In genomic region chr7:24326273-24327135, GRCm38 (mm10) we compare ENCODE assay signal across 11 mouse cellular contexts. TPM values are rescaled to one million over a fixed set of nuclear protein-coding genes. Genes with fewer than 3 reads are reported as not detected.
A peak's percentile ranks its signal among the peaks of the same experiment; 100 is the strongest.
DNase-seq lines count a peak whose midpoint lies in the region; ATAC-seq lines count a peak whose summit lies in the region.
"Had no signal": no experiment of that assay in that cellular context is flagged by ENCODE, and none has a peak within 500 bp of the region (broad histone marks: within the 10 kb centered on the region; RNA-seq: fewer than 3 reads in every experiment).

No protein-coding gene starts in this region.

- H3K9ac ChIP-seq in kidney, embryonic 14.5 days (ENCODE audit: low read depth, low read length): peak overlapping the region; percentile 46; the same call in 1 of the 2 replicates
- peak overlapping the region; percentile 18; the same call in 1 of the 2 replicates for H3K9ac ChIP-seq in embryonic facial prominence, embryonic 15.5 days
- peak overlapping the region; percentile 58 for H3K9ac ChIP-seq in limb, embryonic 13.5 days
- H3K9ac ChIP-seq in midbrain, embryonic 16.5 days (ENCODE audit: low read depth, low read length): no peak overlapping the region

- 41% methylated on average over 20 of the region's 20 CpGs for WGBS in kidney, embryonic 14.5 days
- 45% methylated on average over 20 of the region's 20 CpGs for whole genome bisulfite sequencing in embryonic facial prominence, embryonic 15.5 days
- WGBS in limb, embryonic 13.5 days: 42% methylated on average over 20 of the region's 20 CpGs
- 34% methylated on average over 20 of the region's 20 CpGs for WGBS in midbrain, embryonic 16.5 days

- H3K27ac ChIP-seq in kidney, embryonic 14.5 days (ENCODE audit: low read depth, low read length): no peak overlapping the region
- peak overlapping the region; percentile 68 for H3K27ac ChIP-seq in embryonic facial prominence, embryonic 15.5 days (replicated peaks)
- H3K27ac ChIP-seq in limb, embryonic 13.5 days: peak overlapping the region; percentile 48; the same call in 1 of the 2 replicates
- peak overlapping the region; percentile 32; the same call in 1 of the 2 replicates for H3K27ac ChIP-seq in midbrain, embryonic 16.5 days (ENCODE audit: low read length)

- no peak for DNase-seq in kidney, postnatal 14 days
- DNase-seq in spleen, adult 18-20 months: no peak
- no peak for DNase-seq in gastrocnemius, postnatal 36 days
- DNase-seq: thymus, adult 18-20 months had no signal

- H3K27me3 ChIP-seq in kidney, embryonic 14.5 days (ENCODE audit: control insufficient read depth, insufficient read depth, low read length): no peaks in the 10 kb centered on the region
- no peaks in the 10 kb centered on the region for H3K27me3 ChIP-seq in embryonic facial prominence, embryonic 15.5 days
- no peaks in the 10 kb centered on the region for H3K27me3 ChIP-seq in limb, embryonic 13.5 days
- H3K27me3 ChIP-seq in midbrain, embryonic 16.5 days (ENCODE audit: control insufficient read depth, insufficient read depth, low read depth, low read length): no peaks in the 10 kb centered on the region

- H3K4me2 ChIP-seq in kidney, embryonic 14.5 days (replicated peaks; ENCODE audit: low read depth, low read length): peak overlapping the region; percentile 47
- H3K4me2 ChIP-seq in embryonic facial prominence, embryonic 15.5 days (replicated peaks): peak overlapping the region; percentile 55
- peak overlapping the region; percentile 64 for H3K4me2 ChIP-seq in limb, embryonic 13.5 days (replicated peaks)
- peak overlapping the region; percentile 55 for H3K4me2 ChIP-seq in midbrain, embryonic 16.5 days (ENCODE audit: low read length)

- no peaks in the 10 kb centered on the region for H3K4me1 ChIP-seq in kidney, embryonic 14.5 days (ENCODE audit: control insufficient read depth, insufficient read depth, low read length)
- 0 out of 2 replicates have a peak, but pooled peaks cover 5% of the 10 kb centered on the region for H3K4me1 ChIP-seq in embryonic facial prominence, embryonic 15.5 days
- peaks cover 15% of the 10 kb centered on the region; the same call in 1 of the 2 replicates for H3K4me1 ChIP-seq in limb, embryonic 13.5 days
- H3K4me1 ChIP-seq in midbrain, embryonic 16.5 days (ENCODE audit: control insufficient read depth, insufficient read depth, low read length): peaks cover 13% of the 10 kb centered on the region

- H3K9me3 ChIP-seq in kidney, embryonic 14.5 days (ENCODE audit: control insufficient read depth, low read length): peaks cover 11% of the 10 kb centered on the region
- H3K9me3 ChIP-seq in embryonic facial prominence, embryonic 15.5 days (replicated peaks): 0 out of 2 replicates have a peak, but pooled peaks cover 10% of the 10 kb centered on the region
- H3K9me3 ChIP-seq in limb, embryonic 13.5 days: peaks cover 11% of the 10 kb centered on the region; the same call in 1 of the 2 replicates
- peaks cover 6% of the 10 kb centered on the region; the same call in 1 of the 2 replicates for H3K9me3 ChIP-seq in midbrain, embryonic 16.5 days (replicated peaks; ENCODE audit: control insufficient read depth, low read length, poor library complexity, severe bottlenecking)

- intact Hi-C loops in gastrocnemius, postnatal 36 days (cut with DNase I): no loop called here

- H3K36me3 ChIP-seq in kidney, embryonic 14.5 days (ENCODE audit: control insufficient read depth, insufficient read depth, low read length): no peaks in the 10 kb centered on the region
- H3K36me3 ChIP-seq in embryonic facial prominence, embryonic 15.5 days: no peaks in the 10 kb centered on the region
- no peaks in the 10 kb centered on the region for H3K36me3 ChIP-seq in limb, embryonic 13.5 days
- no peaks in the 10 kb centered on the region for H3K36me3 ChIP-seq in midbrain, embryonic 16.5 days (ENCODE audit: control insufficient read depth, insufficient read depth, low read length)

- peak overlapping the region; percentile 30 for H3K4me3 ChIP-seq in kidney, embryonic 14.5 days (ENCODE audit: low read length)
- H3K4me3 ChIP-seq in embryonic facial prominence, embryonic 15.5 days (replicated peaks): peak overlapping the region; percentile 39
- peak overlapping the region; percentile 40 for H3K4me3 ChIP-seq in limb, embryonic 13.5 days
- peak overlapping the region; percentile 20 for H3K4me3 ChIP-seq in midbrain, embryonic 16.5 days (ENCODE audit: low read depth, low read length)

- no peak for ATAC-seq in kidney, embryonic 14.5 days (ENCODE audit: low FRiP score, low TSS enrichment)
- ATAC-seq in embryonic facial prominence, embryonic 15.5 days (ENCODE audit: insufficient number of reproducible peaks, low FRiP score, low TSS enrichment, low read depth): no peak
- peak; percentile 64; the same call in 1 of the 2 replicates for ATAC-seq in limb, embryonic 13.5 days (ENCODE audit: low FRiP score, low read depth)
- peak; percentile 68 for ATAC-seq in midbrain, embryonic 16.5 days
- no peak for ATAC-seq in CD4-positive, CD25-positive, alpha-beta regulatory T cell, adult 4 months

RNA-seq across cellular contexts. Expression of gene Tescl, which starts 7.2 kb away (rescaled TPM):
- 0.26 and 0.31 TPM in 2 replicates for polyA plus RNA-seq in kidney, embryonic 14.5 days (2014; fragmentation: Nextera tagmentation; extraction: Ambion mirVana)
- not detected in 2 replicates for polyA plus RNA-seq in embryonic facial prominence, embryonic 15.5 days (2015; fragmentation: Nextera tagmentation; extraction: Ambion mirVana)
- polyA plus RNA-seq in limb, embryonic 13.5 days (2015; fragmentation: Nextera tagmentation; extraction: Ambion mirVana): not detected in 2 replicates
- 0.29 TPM in 1 of 2 replicates, not detected in the other for polyA plus RNA-seq in midbrain, embryonic 16.5 days (2015; fragmentation: Nextera tagmentation; extraction: Ambion mirVana)
- polyA plus RNA-seq in CD4-positive, CD25-positive, alpha-beta regulatory T cell, adult 4 months (2017; shearing (Covaris generic)): not detected
- not detected for total RNA-seq in gastrocnemius, postnatal 36 days (2021)
- total RNA-seq: common myeloid progenitor, adult 5-6 weeks had no signal

RNA-seq across cellular contexts. Expression of gene Zfp94, which starts 10.0 kb away (rescaled TPM):
- 9.6 and 10.3 TPM in 2 replicates for polyA plus RNA-seq in kidney, embryonic 14.5 days (2014; fragmentation: Nextera tagmentation; extraction: Ambion mirVana)
- 13.7 and 14.5 TPM in 2 replicates for polyA plus RNA-seq in embryonic facial prominence, embryonic 15.5 days (2015; fragmentation: Nextera tagmentation; extraction: Ambion mirVana)
- 15.0 and 16.0 TPM in 2 replicates for polyA plus RNA-seq in limb, embryonic 13.5 days (2015; fragmentation: Nextera tagmentation; extraction: Ambion mirVana)
- polyA plus RNA-seq in midbrain, embryonic 16.5 days (2015; fragmentation: Nextera tagmentation; extraction: Ambion mirVana): 22.2 and 23.1 TPM in 2 replicates
- polyA plus RNA-seq in CD4-positive, CD25-positive, alpha-beta regulatory T cell, adult 4 months (2017; shearing (Covaris generic)): 10 to 100 TPM; 10.6 to 13.8 TPM
- 1 to 10 TPM; 1.5 to 1.9 TPM for total RNA-seq in gastrocnemius, postnatal 36 days (2021)

RNA-seq across cellular contexts. Expression of gene Lypd5, which starts 22.5 kb away (rescaled TPM):
- polyA plus RNA-seq in kidney, embryonic 14.5 days (2014; fragmentation: Nextera tagmentation; extraction: Ambion mirVana): not detected in 2 replicates
- polyA plus RNA-seq in embryonic facial prominence, embryonic 15.5 days (2015; fragmentation: Nextera tagmentation; extraction: Ambion mirVana): 30.8 and 40.2 TPM in 2 replicates
- polyA plus RNA-seq in limb, embryonic 13.5 days (2015; fragmentation: Nextera tagmentation; extraction: Ambion mirVana): not detected in 2 replicates
- not detected in 2 replicates for polyA plus RNA-seq in midbrain, embryonic 16.5 days (2015; fragmentation: Nextera tagmentation; extraction: Ambion mirVana)
- under 1 TPM in 1 of 2 experiments, not detected in 1; 0.19 TPM for polyA plus RNA-seq in CD4-positive, CD25-positive, alpha-beta regulatory T cell, adult 4 months (2017; shearing (Covaris generic))
- total RNA-seq in gastrocnemius, postnatal 36 days (2021): not detected
- total RNA-seq: common myeloid progenitor, adult 5-6 weeks; ES-E14 had no signal

RNA-seq across cellular contexts. Expression of gene Zfp61, which starts 25.5 kb away (rescaled TPM):
- 31.3 and 39.5 TPM in 2 replicates for polyA plus RNA-seq in kidney, embryonic 14.5 days (2014; fragmentation: Nextera tagmentation; extraction: Ambion mirVana)
- 41.6 and 45.6 TPM in 2 replicates for polyA plus RNA-seq in embryonic facial prominence, embryonic 15.5 days (2015; fragmentation: Nextera tagmentation; extraction: Ambion mirVana)
- polyA plus RNA-seq in limb, embryonic 13.5 days (2015; fragmentation: Nextera tagmentation; extraction: Ambion mirVana): 54.1 and 63.5 TPM in 2 replicates
- polyA plus RNA-seq in midbrain, embryonic 16.5 days (2015; fragmentation: Nextera tagmentation; extraction: Ambion mirVana): 46.2 and 46.3 TPM in 2 replicates
- 10 to 100 TPM; 19.4 to 27.8 TPM for polyA plus RNA-seq in CD4-positive, CD25-positive, alpha-beta regulatory T cell, adult 4 months (2017; shearing (Covaris generic))
- 1 to 10 TPM; 2.5 to 2.7 TPM for total RNA-seq in gastrocnemius, postnatal 36 days (2021)

RNA-seq across cellular contexts. Expression of gene Kcnn4, which starts 43.6 kb away (rescaled TPM):
- 2.6 and 3.3 TPM in 2 replicates for polyA plus RNA-seq in kidney, embryonic 14.5 days (2014; fragmentation: Nextera tagmentation; extraction: Ambion mirVana)
- polyA plus RNA-seq in embryonic facial prominence, embryonic 15.5 days (2015; fragmentation: Nextera tagmentation; extraction: Ambion mirVana): 3.1 and 4.0 TPM in 2 replicates
- 1.4 and 2.4 TPM in 2 replicates for polyA plus RNA-seq in limb, embryonic 13.5 days (2015; fragmentation: Nextera tagmentation; extraction: Ambion mirVana)
- 0.81 and 0.84 TPM in 2 replicates for polyA plus RNA-seq in midbrain, embryonic 16.5 days (2015; fragmentation: Nextera tagmentation; extraction: Ambion mirVana)
- polyA plus RNA-seq in CD4-positive, CD25-positive, alpha-beta regulatory T cell, adult 4 months (2017; shearing (Covaris generic)): 100 to 1,000 TPM; 130 to 152 TPM
- 1 to 10 TPM in 1 of 2 experiments, under 1 TPM in 1; 0.42 to 1.2 TPM for total RNA-seq in gastrocnemius, postnatal 36 days (2021)

Comparison
In these comparisons a context has a peak if more than half of its experiments do, and no peak if none do; other contexts are left out.
1. ATAC-seq: peak in limb, embryonic 13.5 days (single experiment) and midbrain, embryonic 16.5 days (single experiment); none in kidney, embryonic 14.5 days (single experiment), embryonic facial prominence, embryonic 15.5 days (single experiment) and CD4-positive, CD25-positive, alpha-beta regulatory T cell, adult 4 months (single experiment).
2. RNA of gene Lypd5, which starts 22.5 kb away (polyA plus RNA-seq): 30.8 to 40.2 TPM in embryonic facial prominence, embryonic 15.5 days; 0.19 TPM in CD4-positive, CD25-positive, alpha-beta regulatory T cell, adult 4 months, not detected in limb, embryonic 13.5 days, not detected in midbrain, embryonic 16.5 days and not detected in kidney, embryonic 14.5 days; every median in the first group is over 10 times any median in the second.
3. Peak in every context shown above with its lines, with median percentiles within 50 percentile points of each other: H3K4me2 ChIP-seq and H3K4me3 ChIP-seq.